In the genomic region with DNA sequence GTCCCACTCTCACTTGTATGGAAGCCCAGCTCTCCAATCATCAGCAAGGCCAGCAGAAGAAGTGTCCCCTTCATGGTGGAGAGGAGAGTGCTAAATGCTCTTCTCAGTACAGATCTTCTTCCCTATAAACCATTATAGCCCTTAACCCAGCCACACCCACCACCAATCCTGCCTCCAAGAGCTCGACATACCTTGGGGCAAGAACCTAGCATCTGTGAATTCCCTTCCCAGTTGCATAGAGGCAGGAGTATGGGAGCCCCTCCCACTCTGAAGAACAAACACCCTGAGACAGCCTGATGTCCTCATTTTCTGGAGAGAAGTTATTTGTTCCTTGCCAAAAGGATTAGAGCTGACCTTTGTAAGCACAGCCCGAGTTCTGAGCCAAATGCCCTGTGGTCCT, we compare ENCODE assay signal across 15 mouse cellular contexts.
DNase-seq lines count a peak whose midpoint lies in the region.
"Had no signal": no experiment of that assay in that cellular context is flagged by ENCODE, and none has a peak within 500 bp of the region (broad histone marks: within the 10 kb centered on the region; RNA-seq: fewer than 3 reads in every experiment).

Gene Scgb2b24 (minus strand): TSS at position 101 of the 400 bp plus-strand sequence.

- peak; percentile 3 for DNase-seq in cerebellum, adult 11-12 months
- no peak for DNase-seq in cerebellum, postnatal 25 days
- DNase-seq in kidney, adult 11 months: peak; percentile 7
- no peak for DNase-seq in kidney, postnatal 25 days
- DNase-seq in kidney, adult 9 months: peak; percentile 66
- no peak for DNase-seq in kidney, adult 18-20 months
- DNase-seq in brain, adult 2 months (ENCODE audit: low read depth, low spot score): peak; percentile 2
- DNase-seq: adrenal gland, adult 8-10 months; adrenal gland, postnatal 25 days; cerebellum, adult 2 months; gastrocnemius, postnatal 10 days; gastrocnemius, postnatal 36 days; heart, adult 2 months; heart, postnatal 14 days; heart, postnatal 4 days had no signal

Comparison
In these comparisons a context has a peak if more than half of its experiments do, and no peak if none do; other contexts are left out.
1. DNase-seq: peak in cerebellum, adult 11-12 months (single experiment), kidney, adult 11 months (single experiment), kidney, adult 9 months (single experiment) and brain, adult 2 months (single experiment); none in cerebellum, postnatal 25 days (0 of 2), kidney, postnatal 25 days (0 of 2) and kidney, adult 18-20 months (single experiment).